Mouse (Mus musculus): ENCODE measurements at regions not wholly inside any gene's neighbourhood (a gene's known extent, or its start where the extent isn't known, plus 50 kb on each side); places are given as distances from the start of the nearest gene placed in this dataset.

GRCm38 (mm10) chr5:111958226-111958625 lies 224.5 kb downstream of the Gm26897 start:
- no peak for TF ChIP-seq CTCF (IDR thresholded peaks at IDR 0.05; ENCODE audit: low read depth, low read length)
- TF ChIP-seq POLR2A (IDR thresholded peaks at IDR 0.05; ENCODE audit: borderline replicate concordance, low read depth, low read length), result no peak

Data from bone marrow macrophage, adult 2 months (primary cell).